Mouse (Mus musculus) brain, embryonic 14.5 days (tissue): ENCODE results near the gene Gm4303.
"Not testable (repeated sequence)": the region's sequence is repeated elsewhere in the genome, so short reads cannot be mapped to it uniquely, and the experiment has no call there.

Source experiments
- CTCF ChIP-seq: fragments of 200-500 bp; IDR thresholded peaks from 2 replicates; pipeline ENCODE4 v1.5.1; 2012; ENCODE audit warnings: inconsistent platforms, mild to moderate bottlenecking, moderate library complexity, borderline replicate concordance; ENCODE audit not compliant: insufficient read depth, insufficient read length; ENCODE audit errors: extremely low read depth
- POLR2A ChIP-seq: fragments of 200-500 bp; IDR thresholded peaks from 2 replicates; pipeline ENCODE4 v1.6.1; 2012; ENCODE audit warnings: mild to moderate bottlenecking, inconsistent platforms, borderline replicate concordance; ENCODE audit not compliant: poor library complexity, insufficient read depth, insufficient read length, severe bottlenecking; ENCODE audit errors: extremely low read depth

DNA sequence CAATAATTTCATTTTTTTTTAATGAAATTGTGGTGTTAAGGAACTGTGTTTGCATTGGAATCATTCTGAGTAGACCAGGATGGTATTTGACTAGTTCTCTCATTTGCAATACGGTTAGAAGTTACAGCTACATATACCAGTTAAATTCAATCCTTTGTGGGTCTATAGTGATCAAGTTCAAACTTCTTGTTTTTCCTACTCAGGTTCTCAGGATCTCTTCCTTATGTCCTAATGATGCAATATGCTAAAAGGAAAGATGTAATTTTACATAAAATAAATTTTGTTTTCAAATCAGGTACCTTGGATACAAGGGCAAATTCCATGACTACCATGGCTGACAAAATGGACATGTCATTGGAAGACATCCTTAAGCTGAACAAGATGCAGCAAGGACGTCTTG, 10.4 kb upstream of the Gm4303 start, which contains the start of gene Gm4301:
- TF ChIP-seq POLR2A, CTCF: not testable (repeated sequence)
